Mouse (Mus musculus): ENCODE data around the gene Zfp689. TPM values are rescaled to one million over a fixed set of nuclear protein-coding genes. Genes with fewer than 3 reads are reported as not detected.

The Zfp689 gene
- 2.7 and 2.8 TPM in 2 replicates for polyA plus RNA-seq (2015; fragmentation: Nextera tagmentation; extraction: Ambion mirVana)

GRCm38 (mm10) chr7:127448521-127449300, at the start of gene Zfp689:
TSS of gene Zfp689 (minus strand) at chr7:127449158.

GRCm38 (mm10) chr7:127478635-127479317, 29.8 kb upstream of the Zfp689 start, which contains the start of gene Fbrs:
TSS of gene Fbrs (plus strand) at chr7:127479199.

GRCm38 (mm10) chr7:127459311-127459710, 10.4 kb upstream of the Zfp689 start, which contains the start of gene Prr14:
TSS of gene Prr14 (plus strand) at chr7:127459611.

DNA sequence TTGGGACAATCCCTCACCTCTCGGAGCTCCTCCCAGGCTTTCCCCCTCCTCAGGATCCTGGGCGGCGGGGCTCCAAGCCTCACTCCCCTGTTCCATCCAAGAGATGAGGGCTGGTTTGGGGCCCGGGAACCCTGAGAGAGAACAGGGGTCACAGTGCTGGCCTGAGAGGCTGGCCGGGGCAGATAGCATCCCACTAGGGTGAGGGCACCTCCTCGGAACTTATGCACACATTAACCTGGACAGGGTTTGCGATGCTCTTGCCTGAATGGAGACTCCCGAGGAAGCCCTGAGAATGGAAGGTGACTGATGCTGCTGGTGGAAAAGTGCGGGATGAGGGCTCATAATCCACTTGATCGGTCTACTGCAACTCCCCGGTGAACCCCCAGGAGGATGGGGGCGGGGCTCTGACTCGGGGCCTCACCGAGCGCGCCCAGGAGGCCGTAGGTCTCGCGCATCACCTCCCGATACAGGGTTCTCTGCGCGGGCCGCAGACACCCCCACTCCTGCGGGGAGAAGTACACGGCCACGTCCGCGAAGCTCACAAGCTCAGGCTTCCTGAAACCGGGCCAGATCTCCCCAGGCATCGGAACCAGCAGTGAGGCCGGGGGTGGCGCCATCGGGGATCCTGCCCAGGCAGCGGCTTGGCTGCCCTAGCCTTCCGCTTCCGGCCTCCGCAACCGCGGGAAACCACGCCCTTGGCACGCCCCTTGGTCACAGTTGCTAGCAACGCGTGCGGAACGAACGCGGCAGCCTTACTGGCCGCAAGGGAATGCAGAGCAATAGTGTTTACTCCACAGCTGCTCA, 27.4 kb downstream of the Zfp689 start, which contains the start of gene Zfp688:
TSS of gene Zfp688 (minus strand) at position 681 of the 804 bp plus-strand sequence.

GRCm38 (mm10) chr7:127406002-127406987, 42.7 kb downstream of the Zfp689 start, which contains the start of gene Zfp764:
TSS of gene Zfp764 (minus strand) at chr7:127406822.

GRCm38 (mm10) chr7:127393157-127393943, 55.6 kb downstream of the Zfp689 start, which contains the start of gene E430018J23Rik:
TSS of gene E430018J23Rik (minus strand) at chr7:127393629.

Small RNA genes within 50 kb of the gene (microRNA-seq; reads per million reads assigned to microRNA genes)
- gene Gm47278 (not detected), gene Mir7060 (not detected)

Other genes with a start within 250 kb of the Zfp689 start
- gene Tbc1d10b, start 240.7 kb downstream of the Zfp689 start, polyA plus RNA-seq (2015; fragmentation: Nextera tagmentation; extraction: Ambion mirVana): 12.6 and 12.7 TPM in 2 replicates
- gene Mylpf, start 240.3 kb downstream of the Zfp689 start, polyA plus RNA-seq (2015; fragmentation: Nextera tagmentation; extraction: Ambion mirVana): 2.5 and 3.2 TPM in 2 replicates
- gene Zfp553, start 216.1 kb downstream of the Zfp689 start, polyA plus RNA-seq (2015; fragmentation: Nextera tagmentation; extraction: Ambion mirVana): 12.0 and 13.4 TPM in 2 replicates
- gene Sept1, start 216.0 kb downstream of the Zfp689 start, polyA plus RNA-seq (2015; fragmentation: Nextera tagmentation; extraction: Ambion mirVana): 8.5 and 10.1 TPM in 2 replicates
- 49.9 and 51.6 TPM in 2 replicates for gene Zfp771, start 204.9 kb downstream of the Zfp689 start, polyA plus RNA-seq (2015; fragmentation: Nextera tagmentation; extraction: Ambion mirVana)
- gene Dctpp1, start 188.4 kb downstream of the Zfp689 start, polyA plus RNA-seq (2015; fragmentation: Nextera tagmentation; extraction: Ambion mirVana): 53.2 and 54.2 TPM in 2 replicates
- 41.8 and 42.9 TPM in 2 replicates for gene Sephs2, start 175.1 kb downstream of the Zfp689 start, polyA plus RNA-seq (2015; fragmentation: Nextera tagmentation; extraction: Ambion mirVana)
- gene Itgal, start 152.9 kb downstream of the Zfp689 start, polyA plus RNA-seq (2015; fragmentation: Nextera tagmentation; extraction: Ambion mirVana): 0.49 and 1.5 TPM in 2 replicates
- 8.6 and 9.7 TPM in 2 replicates for gene Zfp768, start 103.6 kb downstream of the Zfp689 start, polyA plus RNA-seq (2015; fragmentation: Nextera tagmentation; extraction: Ambion mirVana)
- gene Zfp747, start 73.1 kb downstream of the Zfp689 start, polyA plus RNA-seq (2015; fragmentation: Nextera tagmentation; extraction: Ambion mirVana): 5.0 and 5.6 TPM in 2 replicates
- gene 9130019O22Rik, start 62.0 kb downstream of the Zfp689 start, polyA plus RNA-seq (2015; fragmentation: Nextera tagmentation; extraction: Ambion mirVana): 3.3 and 3.5 TPM in 2 replicates
- 3.7 and 4.1 TPM in 2 replicates for gene E430018J23Rik, start 55.5 kb downstream of the Zfp689 start, polyA plus RNA-seq (2015; fragmentation: Nextera tagmentation; extraction: Ambion mirVana)
- gene Zfp764, start 42.3 kb downstream of the Zfp689 start, polyA plus RNA-seq (2015; fragmentation: Nextera tagmentation; extraction: Ambion mirVana): 5.0 and 5.3 TPM in 2 replicates
- 15.9 and 16.3 TPM in 2 replicates for gene Zfp688, start 27.1 kb downstream of the Zfp689 start, polyA plus RNA-seq (2015; fragmentation: Nextera tagmentation; extraction: Ambion mirVana)
- gene Prr14, start 10.5 kb upstream of the Zfp689 start, polyA plus RNA-seq (2015; fragmentation: Nextera tagmentation; extraction: Ambion mirVana): 40.2 and 41.9 TPM in 2 replicates
- gene Fbrs, start 30.0 kb upstream of the Zfp689 start, polyA plus RNA-seq (2015; fragmentation: Nextera tagmentation; extraction: Ambion mirVana): 6.4 and 8.7 TPM in 2 replicates
- 20.0 and 20.5 TPM in 2 replicates for gene Srcap, start 62.8 kb upstream of the Zfp689 start, polyA plus RNA-seq (2015; fragmentation: Nextera tagmentation; extraction: Ambion mirVana)
- 6.0 and 6.3 TPM in 2 replicates for gene Gm42715, start 70.4 kb upstream of the Zfp689 start, polyA plus RNA-seq (2015; fragmentation: Nextera tagmentation; extraction: Ambion mirVana)
- 6.1 and 7.4 TPM in 2 replicates for gene Tmem265, start 112.2 kb upstream of the Zfp689 start, polyA plus RNA-seq (2015; fragmentation: Nextera tagmentation; extraction: Ambion mirVana)
- 23.7 and 25.8 TPM in 2 replicates for gene Phkg2, start 124.2 kb upstream of the Zfp689 start, polyA plus RNA-seq (2015; fragmentation: Nextera tagmentation; extraction: Ambion mirVana)
- gene Ccdc189, start 139.4 kb upstream of the Zfp689 start, polyA plus RNA-seq (2015; fragmentation: Nextera tagmentation; extraction: Ambion mirVana): 2.7 and 4.4 TPM in 2 replicates
- 18.1 and 21.6 TPM in 2 replicates for gene Rnf40, start 139.6 kb upstream of the Zfp689 start, polyA plus RNA-seq (2015; fragmentation: Nextera tagmentation; extraction: Ambion mirVana)
- gene Zfp629, start 166.6 kb upstream of the Zfp689 start, polyA plus RNA-seq (2015; fragmentation: Nextera tagmentation; extraction: Ambion mirVana): 2.9 and 3.5 TPM in 2 replicates

All from urinary bladder, postnatal 0 days (tissue).